Mouse (Mus musculus): ENCODE measurements at regions not wholly inside any gene's neighbourhood (a gene's known extent, or its start where the extent isn't known, plus 50 kb on each side); places are given as distances from the start of the nearest gene placed in this dataset.

GRCm38 (mm10) chr1:110605760-110606159, 371.6 kb downstream of the Cdh19 start:
- DNase-seq: no peak

DNA sequence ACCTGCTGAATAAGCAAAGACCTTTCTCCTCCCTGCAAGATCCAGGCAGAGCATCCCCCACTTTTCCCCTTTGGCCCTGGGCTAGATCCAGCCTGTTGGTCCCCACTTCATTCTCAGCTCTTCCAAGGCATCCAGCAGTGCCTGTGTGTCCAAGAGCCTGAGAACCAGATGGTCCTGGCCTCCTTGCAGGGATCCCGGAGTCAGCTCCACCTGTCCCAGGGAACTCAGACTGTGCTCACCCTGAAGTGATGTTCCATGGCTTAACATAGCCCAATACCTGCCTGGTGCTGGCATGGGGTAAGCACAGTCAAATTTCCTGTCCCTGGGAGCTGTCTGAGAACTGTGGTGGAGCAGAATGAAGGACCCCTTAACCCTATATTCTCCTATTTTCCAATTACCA, 396.1 kb downstream of the Cdh19 start:
- peak; percentile 4 for DNase-seq

Data from cerebellum, adult 8-10 months (tissue).